Mouse (Mus musculus) kidney, embryonic 14.5 days (tissue): ENCODE data around the gene Susd2. TPM values are rescaled to one million over a fixed set of nuclear protein-coding genes. Genes with fewer than 3 reads are reported as not detected.

Source experiments
- ATAC-seq: fragments of 200-750 bp; cut with Nextera tagmentation; 2 replicates; pipeline ENCODE4 v1.8.0; 2017; ENCODE audit warnings: moderate number of reproducible peaks, mild to moderate bottlenecking, moderate TSS enrichment, moderate library complexity; ENCODE audit not compliant: low FRiP score, low TSS enrichment
- H3K27ac ChIP-seq: fragments of 300-500 bp; sonication (generic); 2 replicates; pipeline ENCODE4 v1.5.1; 2014; ENCODE audit warnings: low read depth, mild to moderate bottlenecking, low read length, moderate library complexity, mixed read lengths
- H3K27me3 ChIP-seq: fragments of 300-500 bp; sonication (generic); 2 replicates; pipeline ENCODE4 v1.6.1; 2014; ENCODE audit warnings: mild to moderate bottlenecking, low read length; ENCODE audit not compliant: control insufficient read depth, insufficient read depth
- H3K36me3 ChIP-seq: fragments of 300-500 bp; sonication (generic); 2 replicates; pipeline ENCODE4 v1.6.1; 2014; ENCODE audit warnings: low read length, mixed read lengths; ENCODE audit not compliant: control insufficient read depth, insufficient read depth
- H3K4me1 ChIP-seq: fragments of 300-500 bp; sonication (generic); 2 replicates; pipeline ENCODE4 v1.6.1; 2014; ENCODE audit warnings: low read length, mixed read lengths; ENCODE audit not compliant: control insufficient read depth, insufficient read depth
- H3K4me2 ChIP-seq: fragments of 300-500 bp; sonication (generic); replicated peaks from 2 replicates; pipeline ENCODE4 v1.6.1; 2014; ENCODE audit warnings: low read depth, mild to moderate bottlenecking, low read length
- H3K4me3 ChIP-seq: fragments of 300-500 bp; sonication (generic); 2 replicates; pipeline ENCODE4 v1.5.1; 2014; ENCODE audit warnings: mild to moderate bottlenecking, low read length
- H3K9ac ChIP-seq: fragments of 300-500 bp; sonication (generic); 2 replicates; pipeline ENCODE4 v1.6.1; 2014; ENCODE audit warnings: low read depth, mild to moderate bottlenecking, low read length, moderate library complexity
- H3K9me3 ChIP-seq: fragments of 300-500 bp; sonication (generic); 2 replicates; pipeline ENCODE4 v1.6.1; 2016; ENCODE audit warnings: low read length; ENCODE audit not compliant: control insufficient read depth
- WGBS: fragments of 180-500 bp; shearing (Covaris S2); extraction: QIAGEN DNeasy Blood & Tissue Kit; methylation state at CpG from one replicate; pipeline ENCODE4 v1.1.7; 2014; 5-methylcytosine and 5-hydroxymethylcytosine counted together
- polyA plus RNA-seq: library from polyadenylated mRNA; unstranded; fragments of >200 nt; fragmentation: Nextera tagmentation; extraction: Ambion mirVana; gene quantifications from 2 replicates; pipeline ENCODE4 v1.2.1, GENCODE M21; 2014

Susd2 gene
- polyA plus RNA-seq, 1 experiment from 2014 or later, result 9.2 TPM

- no peaks in the 10 kb centered on the region for H3K9me3 ChIP-seq
- no peak overlapping the region for H3K4me2 ChIP-seq
- ATAC-seq, result no peak
- 96% methylated on average over 7 of the region's 7 CpGs for WGBS
- peaks cover 45% of the 10 kb centered on the region for H3K36me3 ChIP-seq
- 0 out of 2 replicates have a peak, but pooled peaks cover under 1% of the 10 kb centered on the region for H3K4me1 ChIP-seq
- no peak overlapping the region for H3K9ac ChIP-seq
- H3K27me3 ChIP-seq, result no peaks in the 10 kb centered on the region
- H3K27ac ChIP-seq, result no peak overlapping the region
- no peak overlapping the region for H3K4me3 ChIP-seq
Observed at GRCm38 (mm10) chr10:75649001-75649400, 5.2 kb upstream of the Susd2 start.

- Histone ChIP-seq H3K4me2 (no peak overlapping the region), H3K27ac (no peak overlapping the region), H3K9ac (no peak overlapping the region), H3K4me1 (peaks cover 9% of the 10 kb centered on the region), H3K9me3 (no peaks in the 10 kb centered on the region), H3K27me3 (no peaks in the 10 kb centered on the region), H3K4me3 (no peak overlapping the region), H3K36me3 (peaks cover 36% of the 10 kb centered on the region)
- ATAC-seq, result no peak
- WGBS, result 90% methylated on average over 6 of the region's 6 CpGs
Observed at GRCm38 (mm10) chr10:75648091-75648490, 4.3 kb upstream of the Susd2 start.

- peaks cover 29% of the 10 kb centered on the region for H3K36me3 ChIP-seq
- ATAC-seq, result no peak
- H3K27me3 ChIP-seq, result no peaks in the 10 kb centered on the region
- 88% methylated on average over 3 of the region's 3 CpGs for WGBS
- no peak overlapping the region for H3K27ac ChIP-seq
- no peak overlapping the region for H3K4me3 ChIP-seq
- peaks cover 9% of the 10 kb centered on the region for H3K4me1 ChIP-seq
- no peak overlapping the region for H3K9ac ChIP-seq
- H3K4me2 ChIP-seq, result no peak overlapping the region
- no peaks in the 10 kb centered on the region for H3K9me3 ChIP-seq
Observed at GRCm38 (mm10) chr10:75647362-75647761, 3.6 kb upstream of the Susd2 start.

GRCm38 (mm10) chr10:75646406-75646805 lies 2.6 kb upstream of the Susd2 start:
- Histone ChIP-seq H3K9ac (no peak overlapping the region), H3K4me2 (no peak overlapping the region), H3K9me3 (no peaks in the 10 kb centered on the region), H3K27me3 (no peaks in the 10 kb centered on the region), H3K36me3 (peaks cover 20% of the 10 kb centered on the region; the same call in 1 of the 2 replicates), H3K4me1 (peaks cover 9% of the 10 kb centered on the region), H3K27ac (no peak overlapping the region), H3K4me3 (no peak overlapping the region)
- ATAC-seq, result no peak
- WGBS, result 96% methylated on average over 6 of the region's 6 CpGs

GRCm38 (mm10) chr10:75645616-75646015 lies 1.8 kb upstream of the Susd2 start:
- Histone ChIP-seq H3K4me3 (no peak overlapping the region), H3K4me1 (peaks cover 9% of the 10 kb centered on the region), H3K9me3 (no peaks in the 10 kb centered on the region), H3K36me3 (peaks cover 12% of the 10 kb centered on the region; the same call in 1 of the 2 replicates), H3K27me3 (no peaks in the 10 kb centered on the region), H3K4me2 (no peak overlapping the region), H3K27ac (no peak overlapping the region), H3K9ac (no peak overlapping the region)
- 92% methylated on average over 8 of the region's 8 CpGs for WGBS
- no peak for ATAC-seq

GRCm38 (mm10) chr10:75642891-75643290 lies 917 bp downstream of the Susd2 start:
- Histone ChIP-seq H3K36me3 (peaks cover 2% of the 10 kb centered on the region; the same call in 1 of the 2 replicates), H3K27ac (no peak overlapping the region), H3K4me3 (no peak overlapping the region), H3K4me1 (peaks cover 9% of the 10 kb centered on the region), H3K27me3 (no peaks in the 10 kb centered on the region), H3K9me3 (no peaks in the 10 kb centered on the region), H3K9ac (no peak overlapping the region), H3K4me2 (no peak overlapping the region)
- 85% methylated on average over 2 of the region's 2 CpGs for WGBS
- ATAC-seq, result no peak

- H3K4me2 ChIP-seq, result no peak overlapping the region
- no peak for ATAC-seq
Observed at GRCm38 (mm10) chr10:75642436-75642835, 1.4 kb downstream of the Susd2 start.

GRCm38 (mm10) chr10:75641721-75642222 lies 2.0 kb downstream of the Susd2 start:
- Histone ChIP-seq H3K4me2 (no peak overlapping the region), H3K9ac (no peak overlapping the region), H3K4me1 (peaks cover 9% of the 10 kb centered on the region), H3K36me3 (0 out of 2 replicates have a peak, but pooled peaks cover 2% of the 10 kb centered on the region), H3K27me3 (no peaks in the 10 kb centered on the region), H3K4me3 (no peak overlapping the region), H3K27ac (no peak overlapping the region), H3K9me3 (no peaks in the 10 kb centered on the region)
- ATAC-seq, result no peak
- WGBS, result 90% methylated on average over 7 of the region's 7 CpGs

More at GRCm38 (mm10) chr10:75642436-75642835, 1.4 kb downstream of the Susd2 start:
- H3K9me3 ChIP-seq, result no peaks in the 10 kb centered on the region
- no peak overlapping the region for H3K4me3 ChIP-seq
- no peak overlapping the region for H3K27ac ChIP-seq
- 83% methylated on average over 9 of the region's 9 CpGs for WGBS
- no peak overlapping the region for H3K9ac ChIP-seq
- peaks cover 9% of the 10 kb centered on the region for H3K4me1 ChIP-seq
- H3K36me3 ChIP-seq, result peaks cover 2% of the 10 kb centered on the region; the same call in 1 of the 2 replicates
- H3K27me3 ChIP-seq, result no peaks in the 10 kb centered on the region

- Histone ChIP-seq H3K4me2 (no peak overlapping the region), H3K4me1 (no peaks in the 10 kb centered on the region), H3K9ac (no peak overlapping the region), H3K27ac (no peak overlapping the region), H3K9me3 (no peaks in the 10 kb centered on the region), H3K4me3 (no peak overlapping the region), H3K27me3 (no peaks in the 10 kb centered on the region), H3K36me3 (no peaks in the 10 kb centered on the region)
- 94% methylated on average over 11 of the region's 11 CpGs for WGBS
- ATAC-seq, result no peak
Observed at GRCm38 (mm10) chr10:75637711-75638110, 6.1 kb downstream of the Susd2 start.
